Mouse (Mus musculus) hindbrain, embryonic 13.5 days (tissue): ENCODE results near the gene Pan3. TPM values are rescaled to one million over a fixed set of nuclear protein-coding genes. Genes with fewer than 3 reads are reported as not detected.

ENCODE experiments used
- ATAC-seq: fragments of 200-750 bp; cut with Nextera tagmentation; 2 replicates; pipeline ENCODE4 v1.8.0; 2017; ENCODE audit warnings: moderate TSS enrichment; ENCODE audit not compliant: low FRiP score
- H3K27ac ChIP-seq: fragments of 300-500 bp; sonication (generic); 2 replicates; pipeline ENCODE4 v1.5.1; 2015; ENCODE audit warnings: inconsistent platforms, mild to moderate bottlenecking, moderate library complexity
- H3K27me3 ChIP-seq: fragments of 300-500 bp; sonication (generic); 2 replicates; pipeline ENCODE4 v1.6.1; 2015; ENCODE audit warnings: mild to moderate bottlenecking, inconsistent platforms
- H3K36me3 ChIP-seq: fragments of 300-500 bp; sonication (generic); 2 replicates; pipeline ENCODE4 v1.6.1; 2015; ENCODE audit warnings: mild to moderate bottlenecking, inconsistent platforms
- H3K4me1 ChIP-seq: fragments of 300-500 bp; sonication (generic); replicated peaks from 2 replicates; pipeline ENCODE4 v1.6.1; 2015; ENCODE audit warnings: inconsistent platforms
- H3K4me2 ChIP-seq: fragments of 300-500 bp; sonication (generic); 2 replicates; pipeline ENCODE4 v1.6.1; 2015; ENCODE audit warnings: inconsistent platforms, mild to moderate bottlenecking, moderate library complexity
- H3K4me3 ChIP-seq: fragments of 300-500 bp; sonication (generic); 2 replicates; pipeline ENCODE4 v1.5.1; 2015; ENCODE audit warnings: mild to moderate bottlenecking, inconsistent platforms
- H3K9ac ChIP-seq: fragments of 300-500 bp; sonication (generic); 2 replicates; pipeline ENCODE4 v1.6.1; 2015; ENCODE audit warnings: mild to moderate bottlenecking, inconsistent platforms
- H3K9me3 ChIP-seq: fragments of 300-500 bp; sonication (generic); 2 replicates; pipeline ENCODE4 v1.6.1; 2016; ENCODE audit warnings: inconsistent platforms
- WGBS: fragments of 180-500 bp; shearing (Covaris S2); methylation state at CpG from one replicate; pipeline ENCODE4 v1.1.7; 2015; 5-methylcytosine and 5-hydroxymethylcytosine counted together
- polyA plus RNA-seq: library from polyadenylated mRNA; unstranded; fragments of >200 nt; fragmentation: Nextera tagmentation; extraction: Ambion mirVana; gene quantifications from 2 replicates; pipeline ENCODE4 v1.2.1, GENCODE M21; 2015

The Pan3 gene
- polyA plus RNA-seq, 1 experiment from 2014 or later, result 61.1 TPM

- no peak overlapping the region for H3K27ac ChIP-seq
- H3K4me2 ChIP-seq, result no peak overlapping the region
- no peaks in the 10 kb centered on the region for H3K9me3 ChIP-seq
- no peaks in the 10 kb centered on the region; the same call in 1 of the 2 replicates for H3K36me3 ChIP-seq
- WGBS, result 77% methylated on average over 5 of the region's 5 CpGs
- no peak overlapping the region for H3K4me3 ChIP-seq
- no peak for ATAC-seq
- H3K27me3 ChIP-seq, result no peaks in the 10 kb centered on the region
- H3K9ac ChIP-seq, result no peak overlapping the region
- H3K4me1 ChIP-seq, result peaks cover 55% of the 10 kb centered on the region
Observed at GRCm38 (mm10) chr5:147436491-147436890, 6.5 kb downstream of the Pan3 start.

DNA sequence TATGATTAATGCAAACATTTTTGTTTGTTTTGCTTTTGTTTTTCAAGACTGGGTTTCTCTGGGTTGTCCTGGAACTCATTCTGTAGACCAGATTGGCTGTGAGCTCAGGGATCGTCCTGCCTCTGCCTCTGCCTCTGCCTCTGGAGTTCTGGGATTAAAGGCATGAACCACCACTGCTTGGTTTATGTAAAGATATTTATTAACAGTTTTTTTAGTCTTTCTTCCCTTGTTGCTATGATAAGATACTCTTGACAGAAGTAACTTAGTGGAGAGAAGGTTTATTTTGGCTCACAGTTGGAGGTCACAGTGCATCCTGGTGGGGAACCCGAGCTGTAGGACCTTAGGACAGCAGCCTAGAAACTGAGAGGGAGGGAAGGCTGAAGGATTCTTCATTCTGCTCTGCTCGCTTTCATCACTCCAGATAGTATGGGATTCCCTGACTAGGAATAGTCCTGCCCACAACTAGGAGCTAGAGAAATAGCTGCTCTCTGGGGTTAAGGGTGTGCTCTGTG lies 11.1 kb downstream of the Pan3 start:
- Histone ChIP-seq H3K4me3 (no peak overlapping the region), H3K27ac (no peak overlapping the region), H3K9ac (no peak overlapping the region), H3K36me3 (no peaks in the 10 kb centered on the region; the same call in 1 of the 2 replicates), H3K9me3 (no peaks in the 10 kb centered on the region), H3K27me3 (no peaks in the 10 kb centered on the region), H3K4me2 (no peak overlapping the region), H3K4me1 (peaks cover 17% of the 10 kb centered on the region)
- WGBS, result 82% methylated on average over 3 of the region's 3 CpGs
- no peak for ATAC-seq

GRCm38 (mm10) chr5:147441979-147442378 lies 12.0 kb downstream of the Pan3 start:
- ATAC-seq, result no peak
- peaks cover 10% of the 10 kb centered on the region; the same call in 1 of the 2 replicates for H3K4me1 ChIP-seq
- no peak overlapping the region for H3K9ac ChIP-seq
- no peaks in the 10 kb centered on the region for H3K27me3 ChIP-seq
- 93% methylated on average over 1 of the region's 1 CpGs for WGBS
- H3K27ac ChIP-seq, result no peak overlapping the region
- H3K36me3 ChIP-seq, result no peaks in the 10 kb centered on the region; the same call in 1 of the 2 replicates
- no peak overlapping the region for H3K4me3 ChIP-seq
- H3K9me3 ChIP-seq, result no peaks in the 10 kb centered on the region
- no peak overlapping the region for H3K4me2 ChIP-seq

- H3K9ac ChIP-seq, result no peak overlapping the region
- no peaks in the 10 kb centered on the region; the same call in 1 of the 2 replicates for H3K36me3 ChIP-seq
- H3K4me1 ChIP-seq, result peaks cover 8% of the 10 kb centered on the region; the same call in 1 of the 2 replicates
- whole genome bisulfite sequencing, result 77% methylated on average over 4 of the region's 4 CpGs
- ATAC-seq, result no peak
- no peak overlapping the region for H3K4me3 ChIP-seq
- H3K27me3 ChIP-seq, result no peaks in the 10 kb centered on the region
- no peaks in the 10 kb centered on the region for H3K9me3 ChIP-seq
- H3K4me2 ChIP-seq, result no peak overlapping the region
- no peak overlapping the region for H3K27ac ChIP-seq
Observed at GRCm38 (mm10) chr5:147442741-147443140, 12.8 kb downstream of the Pan3 start.

DNA sequence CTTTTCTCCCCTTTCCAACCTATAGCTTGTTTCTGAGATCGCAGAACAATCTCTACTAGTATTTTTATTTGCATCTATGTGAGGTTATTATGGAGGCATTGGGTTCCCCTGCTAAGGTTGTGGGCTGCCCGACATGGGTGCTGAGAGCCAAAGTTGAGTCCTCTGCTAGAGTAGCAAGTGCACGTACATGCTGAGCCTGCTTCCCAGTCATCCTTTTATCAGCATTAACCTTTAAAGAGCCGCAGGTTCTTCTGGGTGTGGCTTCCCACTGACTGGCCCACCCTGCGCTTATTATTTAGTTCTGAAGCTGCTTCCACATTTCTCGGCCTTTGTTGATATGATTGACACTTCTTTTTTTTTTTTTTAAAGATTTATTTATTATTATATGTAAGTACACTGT lies 14.3 kb downstream of the Pan3 start:
- H3K36me3 ChIP-seq, result no peaks in the 10 kb centered on the region; the same call in 1 of the 2 replicates
- no peak overlapping the region for H3K4me3 ChIP-seq
- H3K9me3 ChIP-seq, result no peaks in the 10 kb centered on the region
- no peak overlapping the region for H3K27ac ChIP-seq
- H3K4me1 ChIP-seq, result peaks cover 15% of the 10 kb centered on the region
- 91% methylated on average over 6 of the region's 6 CpGs for WGBS
- H3K27me3 ChIP-seq, result no peaks in the 10 kb centered on the region
- ATAC-seq, result no peak
- H3K4me2 ChIP-seq, result no peak overlapping the region
- no peak overlapping the region for H3K9ac ChIP-seq

- no peaks in the 10 kb centered on the region for H3K27me3 ChIP-seq
- H3K9ac ChIP-seq, result no peak overlapping the region
- H3K4me1 ChIP-seq, result peaks cover 15% of the 10 kb centered on the region
- WGBS, result 92% methylated on average over 2 of the region's 2 CpGs
- H3K27ac ChIP-seq, result no peak overlapping the region
- H3K4me2 ChIP-seq, result no peak overlapping the region
- no peak for ATAC-seq
- H3K9me3 ChIP-seq, result no peaks in the 10 kb centered on the region
- H3K4me3 ChIP-seq, result no peak overlapping the region
- no peaks in the 10 kb centered on the region for H3K36me3 ChIP-seq
Observed at GRCm38 (mm10) chr5:147444757-147445156, 14.8 kb downstream of the Pan3 start.

DNA sequence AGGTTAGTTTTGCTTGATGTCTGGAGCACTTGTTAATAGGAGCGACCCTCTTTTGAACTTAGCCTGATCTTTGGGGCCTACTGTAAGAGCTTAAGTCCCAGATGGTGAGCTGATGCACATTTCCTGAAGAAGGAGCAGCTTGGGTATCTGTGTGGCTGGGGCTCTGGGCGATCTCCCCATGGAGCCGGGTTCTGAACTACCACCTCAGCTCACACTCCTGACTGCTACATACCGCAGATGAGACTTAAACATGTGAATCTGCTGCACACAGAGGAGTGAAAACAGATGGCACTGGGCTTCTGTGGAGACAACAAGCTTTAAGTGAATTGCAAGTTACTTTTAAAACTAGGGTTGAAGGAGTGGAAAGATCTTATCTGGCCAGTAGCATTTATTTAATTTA lies 15.3 kb downstream of the Pan3 start:
- H3K9me3 ChIP-seq, result no peaks in the 10 kb centered on the region
- peaks cover 15% of the 10 kb centered on the region for H3K4me1 ChIP-seq
- no peak overlapping the region for H3K4me2 ChIP-seq
- no peak overlapping the region for H3K27ac ChIP-seq
- no peak overlapping the region for H3K9ac ChIP-seq
- H3K27me3 ChIP-seq, result no peaks in the 10 kb centered on the region
- no peak for ATAC-seq
- H3K36me3 ChIP-seq, result no peaks in the 10 kb centered on the region
- WGBS, result 86% methylated on average over 4 of the region's 4 CpGs
- no peak overlapping the region for H3K4me3 ChIP-seq

GRCm38 (mm10) chr5:147448526-147448925 lies 18.6 kb downstream of the Pan3 start:
- no peaks in the 10 kb centered on the region for H3K9me3 ChIP-seq
- H3K4me1 ChIP-seq, result peaks cover 15% of the 10 kb centered on the region
- no peak overlapping the region for H3K4me2 ChIP-seq
- WGBS, result 52% methylated on average over 4 of the region's 4 CpGs
- H3K9ac ChIP-seq, result no peak overlapping the region
- no peaks in the 10 kb centered on the region for H3K27me3 ChIP-seq
- no peak for ATAC-seq
- H3K36me3 ChIP-seq, result peaks cover 8% of the 10 kb centered on the region
- H3K4me3 ChIP-seq, result no peak overlapping the region
- no peak overlapping the region for H3K27ac ChIP-seq

DNA sequence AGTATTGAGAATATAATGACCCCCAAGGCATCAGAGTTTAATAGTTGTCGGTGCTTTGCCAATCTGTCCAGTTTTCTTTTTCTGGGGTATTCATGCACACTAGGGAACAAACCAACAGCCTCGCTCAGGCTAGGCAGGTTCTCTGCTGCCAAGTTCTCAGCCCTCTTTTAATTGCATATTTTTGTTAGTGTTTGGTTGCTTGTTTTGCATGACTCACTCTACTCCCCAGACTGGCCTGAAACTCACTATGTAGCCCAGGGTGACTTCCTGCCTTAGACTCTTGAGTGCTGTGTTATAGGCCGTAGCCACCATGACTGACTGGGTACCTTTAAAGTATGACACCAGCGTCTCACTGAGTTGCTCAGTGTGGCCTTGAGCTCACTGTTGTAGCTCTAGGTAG lies 19.0 kb downstream of the Pan3 start:
- Histone ChIP-seq H3K4me1 (peaks cover 15% of the 10 kb centered on the region), H3K36me3 (peaks cover 8% of the 10 kb centered on the region), H3K27me3 (no peaks in the 10 kb centered on the region), H3K4me2 (no peak overlapping the region), H3K9ac (no peak overlapping the region), H3K27ac (no peak overlapping the region), H3K9me3 (no peaks in the 10 kb centered on the region), H3K4me3 (no peak overlapping the region)
- 82% methylated on average over 4 of the region's 4 CpGs for WGBS
- ATAC-seq, result no peak

- no peak overlapping the region for H3K4me2 ChIP-seq
- no peak overlapping the region for H3K27ac ChIP-seq
- H3K9ac ChIP-seq, result no peak overlapping the region
- 94% methylated on average over 4 of the region's 4 CpGs for WGBS
- no peaks in the 10 kb centered on the region for H3K27me3 ChIP-seq
- peaks cover 5% of the 10 kb centered on the region; the same call in 1 of the 2 replicates for H3K4me1 ChIP-seq
- H3K9me3 ChIP-seq, result no peaks in the 10 kb centered on the region
- no peak for ATAC-seq
- H3K4me3 ChIP-seq, result no peak overlapping the region
- peaks cover 17% of the 10 kb centered on the region for H3K36me3 ChIP-seq
Observed at GRCm38 (mm10) chr5:147456491-147456890, 26.5 kb downstream of the Pan3 start.

- Histone ChIP-seq H3K36me3 (peaks cover 5% of the 10 kb centered on the region), H3K27ac (no peak overlapping the region), H3K9me3 (no peaks in the 10 kb centered on the region), H3K27me3 (no peaks in the 10 kb centered on the region), H3K9ac (no peak overlapping the region), H3K4me3 (no peak overlapping the region), H3K4me1 (peaks cover 5% of the 10 kb centered on the region; the same call in 1 of the 2 replicates), H3K4me2 (no peak overlapping the region)
- 81% methylated on average over 4 of the region's 4 CpGs for WGBS
- no peak for ATAC-seq
Observed at GRCm38 (mm10) chr5:147459821-147460567, 30.0 kb downstream of the Pan3 start.

DNA sequence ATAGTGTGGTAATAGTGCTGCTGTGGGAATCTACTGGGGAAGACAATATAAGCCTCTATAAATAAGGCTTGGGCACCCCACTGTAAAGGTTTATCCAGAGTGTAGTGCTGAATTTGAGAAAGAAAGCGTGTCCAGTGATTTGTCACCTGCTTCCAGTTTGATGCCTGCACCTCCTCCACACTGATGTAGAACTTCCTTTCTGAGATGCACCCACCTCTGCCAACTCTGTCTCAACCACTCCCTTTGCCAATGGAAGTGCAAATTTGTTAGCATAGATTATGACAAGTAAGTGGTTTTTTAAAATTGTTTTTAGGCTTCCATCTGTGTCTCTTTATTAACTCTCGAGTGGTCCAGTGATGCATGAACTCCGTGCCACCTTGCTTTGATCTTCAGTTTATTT lies 33.3 kb downstream of the Pan3 start:
- Histone ChIP-seq H3K4me1 (peaks cover 5% of the 10 kb centered on the region; the same call in 1 of the 2 replicates), H3K27ac (no peak overlapping the region), H3K27me3 (no peaks in the 10 kb centered on the region), H3K36me3 (peaks cover 11% of the 10 kb centered on the region), H3K9ac (no peak overlapping the region), H3K4me3 (no peak overlapping the region), H3K4me2 (no peak overlapping the region), H3K9me3 (no peaks in the 10 kb centered on the region)
- no peak for ATAC-seq
- WGBS, result 76% methylated on average over 3 of the region's 3 CpGs

- H3K9ac ChIP-seq, result no peak overlapping the region
- H3K4me1 ChIP-seq, result no peaks in the 10 kb centered on the region
- no peaks in the 10 kb centered on the region for H3K27me3 ChIP-seq
- no peak overlapping the region for H3K27ac ChIP-seq
- no peaks in the 10 kb centered on the region for H3K9me3 ChIP-seq
- no peak overlapping the region for H3K4me3 ChIP-seq
- no peak for ATAC-seq
- H3K36me3 ChIP-seq, result peaks cover 11% of the 10 kb centered on the region
- no peak overlapping the region for H3K4me2 ChIP-seq
Observed at GRCm38 (mm10) chr5:147466361-147466760, 36.4 kb downstream of the Pan3 start.
